Comparison of ENCODE assay signal across 20 mouse cellular contexts in genomic region chr10:78127931-78128330, GRCm38 (mm10). TPM values are rescaled to one million over a fixed set of nuclear protein-coding genes. Genes with fewer than 3 reads are reported as not detected.
A peak's percentile ranks its signal among the peaks of the same experiment; 100 is the strongest.
DNase-seq lines count a peak whose midpoint lies in the region; ATAC-seq and TF ChIP-seq lines count a peak whose summit lies in the region.
"Had no signal": no experiment of that assay in that cellular context is flagged by ENCODE, and none has a peak within 500 bp of the region (broad histone marks: within the 10 kb centered on the region; RNA-seq: fewer than 3 reads in every experiment).

No protein-coding gene starts in this region.

- intact Hi-C loops in heart, adult 2 months (cut with DNase I), result no loop called here
- intact Hi-C loops in heart, postnatal 25 days (cut with DNase I), result no loop called here

- H3K9me3 ChIP-seq in kidney, embryonic 16.5 days (ENCODE audit: low read length), result no peaks in the 10 kb centered on the region
- H3K9me3 ChIP-seq: embryonic facial prominence, embryonic 10.5 days; heart, embryonic 13.5 days; hindbrain, embryonic 12.5 days had no signal

- H3K27me3 ChIP-seq in heart, adult 2 months (ENCODE audit: control insufficient read depth, insufficient read depth, low read length), result no peaks in the 10 kb centered on the region; the same call in 1 of the 2 replicates
- H3K27me3 ChIP-seq in kidney, adult 2 months (replicated peaks; ENCODE audit: control insufficient read depth, insufficient read depth, low read length), result no peaks in the 10 kb centered on the region
- no peaks in the 10 kb centered on the region for H3K27me3 ChIP-seq in kidney, embryonic 16.5 days (ENCODE audit: insufficient read depth, low read length)
- H3K27me3 ChIP-seq: hindbrain, embryonic 12.5 days; Patski had no signal

- no peak for TF ChIP-seq EP300 in heart, adult 2 months (IDR thresholded peaks at IDR 0.05; ENCODE audit: insufficient read depth, low read depth, low read length)

- H3K4me1 ChIP-seq in heart, adult 2 months (ENCODE audit: control insufficient read depth, insufficient read depth, low read length), result peaks cover 18% of the 10 kb centered on the region
- peaks cover 5% of the 10 kb centered on the region; the same call in 1 of the 2 replicates for H3K4me1 ChIP-seq in kidney, adult 2 months (ENCODE audit: control insufficient read depth, insufficient read depth, low read length)
- H3K4me1 ChIP-seq in kidney, embryonic 16.5 days (ENCODE audit: insufficient read depth, low read length), result peaks cover 5% of the 10 kb centered on the region; the same call in 1 of the 2 replicates
- H3K4me1 ChIP-seq: hindbrain, embryonic 12.5 days had no signal

- WGBS in heart, adult 2 months, result 94% methylated on average over 1 of the region's 1 CpGs
- WGBS in kidney, adult 2 months, result 53% methylated on average over 1 of the region's 1 CpGs
- 78% methylated on average over 1 of the region's 1 CpGs for WGBS in kidney, embryonic 16.5 days

- no peak for TF ChIP-seq POLR2A in heart, adult 2 months (IDR thresholded peaks at IDR 0.05; ENCODE audit: insufficient read depth, low read depth, low read length)
- no peak for TF ChIP-seq POLR2A in kidney, adult 2 months (IDR thresholded peaks at IDR 0.05; ENCODE audit: low read depth, low read length)

- no peak for TF ChIP-seq CTCF in heart, adult 2 months (IDR thresholded peaks at IDR 0.05)
- TF ChIP-seq CTCF in kidney, adult 2 months (conservative IDR thresholded peaks at IDR 0.05; ENCODE audit: insufficient read depth, insufficient read length, low read depth, low read length), result no peak

- no peaks in the 10 kb centered on the region for H3K79me2 ChIP-seq in heart, adult 2 months (replicated peaks; ENCODE audit: control insufficient read depth, insufficient read depth, low read length)

- H3K36me3 ChIP-seq in heart, adult 2 months (ENCODE audit: control insufficient read depth, insufficient read depth, low read length), result no peaks in the 10 kb centered on the region
- H3K36me3 ChIP-seq in kidney, adult 2 months (ENCODE audit: control insufficient read depth, insufficient read depth, low read length), result no peaks in the 10 kb centered on the region
- H3K36me3 ChIP-seq in kidney, embryonic 16.5 days (ENCODE audit: insufficient read depth, low read length), result no peaks in the 10 kb centered on the region
- H3K36me3 ChIP-seq: embryonic facial prominence, embryonic 10.5 days; heart, embryonic 13.5 days; hindbrain, embryonic 12.5 days had no signal

- H3K4me3 ChIP-seq in heart, adult 2 months, result no peak overlapping the region
- no peak overlapping the region for H3K4me3 ChIP-seq in kidney, adult 2 months (ENCODE audit: insufficient read depth, low read depth, low read length)
- H3K4me3 ChIP-seq in kidney, embryonic 16.5 days (ENCODE audit: low read length), result no peak overlapping the region
- H3K4me3 ChIP-seq: embryonic facial prominence, embryonic 10.5 days; heart, embryonic 13.5 days; hindbrain, embryonic 12.5 days had no signal

- no peak overlapping the region for H3K9ac ChIP-seq in heart, adult 2 months (ENCODE audit: low read depth, low read length)
- H3K9ac ChIP-seq in kidney, embryonic 16.5 days (replicated peaks; ENCODE audit: low read length), result no peak overlapping the region
- H3K9ac ChIP-seq: heart, embryonic 13.5 days; hindbrain, embryonic 12.5 days had no signal

- no peak overlapping the region for H3K4me2 ChIP-seq in kidney, embryonic 16.5 days (replicated peaks; ENCODE audit: low read depth, low read length)
- H3K4me2 ChIP-seq: heart, embryonic 13.5 days; hindbrain, embryonic 12.5 days had no signal

- H3K27ac ChIP-seq in heart, adult 2 months, result peak overlapping the region; percentile 51
- H3K27ac ChIP-seq in kidney, adult 2 months (ENCODE audit: insufficient read depth, low read depth, low read length), result no peak overlapping the region
- H3K27ac ChIP-seq in kidney, embryonic 16.5 days (ENCODE audit: low read length), result no peak overlapping the region
- H3K27ac ChIP-seq: embryonic facial prominence, embryonic 10.5 days; heart, embryonic 13.5 days; hindbrain, embryonic 12.5 days had no signal

- no peak for ATAC-seq in kidney, embryonic 16.5 days (ENCODE audit: low FRiP score, low TSS enrichment)
- ATAC-seq: activated CD4-positive, CD25-positive, alpha-beta regulatory T cell, adult 4 months; forebrain, embryonic 14.5 days; hindbrain, embryonic 16.5 days; Patski had no signal

- DNase-seq in heart, adult 2 months, result no peak
- no peak for DNase-seq in heart, postnatal 25 days (ENCODE audit: low spot score)
- DNase-seq in kidney, adult 2 months, result peak; percentile 81
- peak; percentile 55 for DNase-seq in kidney, postnatal 14 days
- peak; percentile 76 to 81 for DNase-seq in kidney, postnatal 36 days
- no peak for DNase-seq in adipocyte (ENCODE audit: low spot score)
- DNase-seq: adrenal gland, adult 2 months; adrenal gland, postnatal 25 days; cerebellum, adult 18-20 months; cerebellum, adult 9-11 months; cerebellum, postnatal 36 days; heart, postnatal 4 days had no signal

RNA-seq across cellular contexts. Expression of gene D10Jhu81e, which starts 41.7 kb away (rescaled TPM):
- 100 to 1,000 TPM; 552 to 639 TPM for total RNA-seq in heart, adult 2 months (2021)
- 393 and 410 TPM in 2 replicates for polyA plus RNA-seq in heart, adult 2 months (2012; rRNA removed)
- 100 to 1,000 TPM; 500 to 510 TPM for total RNA-seq in heart, postnatal 25 days (2021)
- 283 and 352 TPM in 2 replicates for polyA plus RNA-seq in kidney, adult 2 months (2012; rRNA removed)
- 50.7 and 54.7 TPM in 2 replicates for polyA plus RNA-seq in kidney, embryonic 16.5 days (2015; fragmentation: Nextera tagmentation; extraction: Ambion mirVana)

RNA-seq across cellular contexts. Expression of gene Pwp2, which starts 57.0 kb away (rescaled TPM):
- total RNA-seq in heart, adult 2 months (2021), result 10 to 100 TPM; 10.0 to 10.8 TPM
- polyA plus RNA-seq in heart, adult 2 months (2012; rRNA removed), result 7.8 and 10.5 TPM in 2 replicates
- 1 to 10 TPM; 8.4 to 9.3 TPM for total RNA-seq in heart, postnatal 25 days (2021)
- polyA plus RNA-seq in kidney, adult 2 months (2012; rRNA removed), result 7.9 and 8.2 TPM in 2 replicates
- polyA plus RNA-seq in kidney, embryonic 16.5 days (2015; fragmentation: Nextera tagmentation; extraction: Ambion mirVana), result 24.5 and 25.5 TPM in 2 replicates

RNA-seq across cellular contexts. Expression of gene Icosl, which starts 58.8 kb away (rescaled TPM):
- 1 to 10 TPM; 5.8 to 7.6 TPM for total RNA-seq in heart, adult 2 months (2021)
- polyA plus RNA-seq in heart, adult 2 months (2012; rRNA removed), result 8.4 and 9.2 TPM in 2 replicates
- total RNA-seq in heart, postnatal 25 days (2021), result 1 to 10 TPM; 4.2 to 7.2 TPM
- 13.3 and 19.0 TPM in 2 replicates for polyA plus RNA-seq in kidney, adult 2 months (2012; rRNA removed)
- polyA plus RNA-seq in kidney, embryonic 16.5 days (2015; fragmentation: Nextera tagmentation; extraction: Ambion mirVana), result 8.5 and 9.5 TPM in 2 replicates

Comparison
In these comparisons a context has a peak if more than half of its experiments do, and no peak if none do; other contexts are left out.
1. DNase-seq: peak in kidney, adult 2 months (single experiment), kidney, postnatal 14 days (single experiment) and kidney, postnatal 36 days (2 of 2); none in heart, adult 2 months (0 of 2), heart, postnatal 25 days (single experiment) and adipocyte (single experiment).